Mouse (Mus musculus) erythroid progenitor cell, adult 5-6 weeks (primary cell): ENCODE results near the gene Klhl25. TPM values are rescaled to one million over a fixed set of nuclear protein-coding genes. Genes with fewer than 3 reads are reported as not detected.
"Not testable (repeated sequence)": the region's sequence is repeated elsewhere in the genome, so short reads cannot be mapped to it uniquely, and the experiment has no call there.

Source experiments
- ATAC-seq: replicated peaks from 2 replicates; pipeline ENCODE4 v1.8.0; 2016; ENCODE audit warnings: moderate number of reproducible peaks, mild to moderate bottlenecking, moderate TSS enrichment, inconsistent platforms; ENCODE audit not compliant: poor library complexity, low FRiP score, severe bottlenecking
- total RNA-seq, 2 experiments: library from RNA; stranded (forward) in 1 of 2; stranded (reverse) in 1 of 2; fragments of 150-400 nt in 1 of 2; fragments of 186-747, 209-891 nt in 1 of 2; gene quantifications; 2 replicates each; pipeline versions ENCODE4 v1.2.3 to v1.2.4; 2015 to 2017; ENCODE audit warnings: low replicate concordance in 2 of 2

The Klhl25 gene
- total RNA-seq (2015; ENCODE audit: low replicate concordance) (8.6 and 28.1 TPM in 2 replicates), total RNA-seq (2017; ENCODE audit: low replicate concordance) (25.9 and 41.9 TPM in 2 replicates)

DNA sequence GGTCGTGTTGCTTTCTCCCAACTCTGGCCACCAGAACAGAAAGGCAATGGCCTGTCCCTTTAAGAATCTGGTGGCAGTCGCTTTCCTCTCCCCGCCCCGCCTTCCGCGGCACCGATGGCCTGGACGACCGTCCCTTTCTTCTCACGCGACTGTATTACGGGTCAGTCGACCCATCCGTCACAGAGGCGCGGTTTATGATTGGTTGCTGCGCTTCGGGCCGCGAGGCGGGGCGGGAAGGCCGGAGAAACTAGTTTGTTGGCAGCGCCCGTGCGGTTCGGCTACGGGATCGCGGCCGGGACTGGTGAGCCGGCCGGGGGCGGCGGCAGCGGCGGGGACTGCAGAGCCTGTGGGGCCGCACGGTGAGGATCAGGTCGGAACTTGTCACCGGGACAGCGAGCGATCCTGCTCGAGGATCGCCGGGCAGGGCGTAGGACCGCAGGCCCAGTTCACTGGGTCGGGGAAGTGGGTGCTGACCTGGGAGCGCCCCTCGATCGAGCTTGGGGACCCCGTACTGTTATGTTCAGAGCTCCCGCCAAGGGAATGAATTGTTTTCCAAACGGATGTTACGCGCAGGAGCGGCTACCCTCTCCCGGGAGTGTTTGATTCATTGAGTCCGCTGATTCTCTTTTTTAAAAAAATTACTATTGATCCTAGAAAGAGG lies at the start of gene Klhl25:
Gene Klhl25 (plus strand): TSS at position 196 of the 661 bp plus-strand sequence.
- ATAC-seq = peak; percentile 99

DNA sequence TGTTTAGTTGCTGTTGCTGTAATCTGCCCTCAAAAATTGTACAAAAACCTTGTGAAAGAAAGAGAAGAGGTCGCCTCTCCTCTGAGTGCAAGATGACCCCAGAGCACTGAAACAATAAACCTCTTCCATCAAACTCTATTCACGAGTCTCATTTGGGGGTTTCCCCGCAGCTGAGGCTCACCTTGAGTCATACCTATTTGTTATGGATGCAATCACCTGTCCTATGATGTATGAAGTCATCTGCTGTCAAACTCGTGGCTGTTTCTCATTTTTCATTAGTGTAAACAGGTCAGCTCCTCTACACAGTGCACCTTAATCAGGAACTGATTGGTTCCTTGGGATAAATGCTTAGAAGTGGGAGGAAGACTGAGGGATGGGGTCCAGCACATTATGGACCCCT lies 47.6 kb upstream of the Klhl25 start:
- no peak for ATAC-seq

DNA sequence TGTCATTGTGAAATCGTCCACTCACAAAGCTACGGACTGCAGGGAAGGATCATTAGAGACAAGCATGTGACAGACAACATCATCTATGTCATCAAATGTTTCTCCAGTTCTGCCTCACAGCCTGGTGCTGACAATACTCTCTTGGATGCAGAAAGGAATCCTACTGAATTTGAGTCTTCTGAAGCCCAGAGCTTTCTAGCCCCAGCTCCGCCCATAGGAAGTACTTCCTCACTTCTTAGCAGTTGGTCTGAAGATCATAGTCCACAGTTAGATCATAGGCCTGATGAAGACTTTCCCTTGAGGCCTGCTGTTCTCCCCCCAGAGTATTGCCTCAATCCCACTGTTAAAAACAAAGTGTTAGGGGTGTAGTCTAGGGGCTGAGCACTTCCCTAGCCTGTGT lies 47.1 kb upstream of the Klhl25 start:
- no peak for ATAC-seq

DNA sequence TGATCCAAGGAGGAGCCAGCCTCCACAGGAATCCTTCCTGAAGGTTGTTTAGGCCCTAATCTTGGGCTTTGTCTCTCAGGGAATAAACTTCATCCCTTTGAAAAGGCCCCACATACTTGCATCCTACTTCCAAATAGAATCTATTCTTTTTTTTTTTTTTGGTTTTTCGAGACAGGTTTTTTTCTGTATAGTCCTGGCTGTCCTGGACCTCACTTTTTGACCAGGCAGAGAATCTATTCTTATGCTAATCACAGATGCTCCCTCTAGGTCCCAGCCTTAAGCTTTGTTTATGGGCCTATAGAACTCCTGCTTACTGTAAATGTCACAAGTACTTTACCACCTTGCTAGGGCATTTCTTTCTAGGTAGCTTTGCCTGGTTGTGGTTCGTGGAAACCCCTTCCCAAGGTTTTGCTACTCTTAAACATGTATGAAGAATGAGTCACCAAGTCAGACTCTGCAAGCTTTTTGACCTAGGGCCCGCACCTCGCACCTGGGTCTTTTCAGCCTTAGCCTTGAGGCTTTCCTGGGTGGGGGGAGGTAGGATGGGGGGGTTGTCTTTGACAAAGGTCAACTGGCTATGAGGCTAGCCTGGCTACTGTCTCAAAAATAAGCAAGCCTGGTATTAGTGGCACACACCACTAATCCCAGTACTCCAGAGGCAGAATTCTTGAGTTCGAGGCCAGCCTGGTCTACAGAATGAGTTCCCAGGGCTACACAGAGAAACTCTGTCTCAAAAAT lies 46.3 kb upstream of the Klhl25 start:
- no peak for ATAC-seq

DNA sequence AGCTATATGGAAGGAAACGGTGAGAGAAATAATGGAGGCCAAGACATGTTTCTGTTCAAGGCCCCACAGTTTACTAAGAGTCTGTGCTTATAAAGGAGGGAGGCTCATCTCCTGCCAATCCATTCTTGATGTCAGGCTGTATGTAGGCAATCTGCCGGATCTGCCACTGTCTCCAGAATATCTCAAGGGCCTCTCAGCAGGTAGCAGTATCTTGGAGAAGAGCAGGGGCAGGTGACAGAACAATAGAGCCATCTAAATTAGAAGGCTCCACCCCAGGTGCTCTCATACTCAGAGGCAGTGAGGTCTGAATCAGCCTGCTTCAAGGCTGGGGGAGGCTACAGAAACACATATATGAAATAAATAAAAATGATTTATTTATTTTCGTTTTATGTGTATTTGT lies 45.2 kb upstream of the Klhl25 start:
- no peak for ATAC-seq

DNA sequence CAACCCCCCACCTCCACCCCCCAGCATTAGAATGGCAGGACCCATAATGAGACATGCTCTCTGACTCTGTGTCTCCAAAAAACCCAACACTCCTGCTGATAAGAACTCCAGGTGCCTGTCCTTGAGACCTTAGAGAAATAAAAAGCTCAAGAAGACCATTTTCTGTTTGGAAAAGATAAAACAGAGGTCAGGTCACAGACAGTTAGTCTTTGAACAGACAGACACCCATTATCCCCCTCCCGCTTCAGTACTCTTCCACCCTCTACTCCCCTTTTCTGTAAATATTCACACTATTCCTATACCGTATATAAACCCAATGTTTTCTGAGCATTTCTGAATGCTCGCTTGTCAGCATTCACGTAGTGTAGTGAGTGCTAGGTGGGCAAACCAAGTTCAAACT lies 41.9 kb upstream of the Klhl25 start:
- no peak for ATAC-seq

DNA sequence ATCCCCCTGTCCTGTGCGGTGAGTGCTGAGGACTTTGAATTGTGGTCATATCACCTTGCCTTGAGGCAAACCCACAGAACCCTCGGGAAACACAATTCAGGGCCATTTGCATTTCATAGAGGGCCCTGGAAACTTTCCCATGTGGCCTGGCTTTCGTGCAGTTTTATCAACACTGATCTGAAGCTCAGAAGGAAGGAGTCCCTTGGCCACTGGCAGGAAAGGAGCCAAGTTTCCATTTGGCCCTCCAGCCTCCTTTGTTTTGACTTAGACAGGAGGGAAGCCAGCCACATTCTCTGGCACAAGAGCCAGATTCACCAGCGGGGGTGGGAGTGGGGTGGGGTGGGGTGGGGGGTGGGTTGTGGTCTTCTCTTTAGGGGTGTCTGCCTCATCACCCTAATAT lies 41.4 kb upstream of the Klhl25 start:
- no peak for ATAC-seq

DNA sequence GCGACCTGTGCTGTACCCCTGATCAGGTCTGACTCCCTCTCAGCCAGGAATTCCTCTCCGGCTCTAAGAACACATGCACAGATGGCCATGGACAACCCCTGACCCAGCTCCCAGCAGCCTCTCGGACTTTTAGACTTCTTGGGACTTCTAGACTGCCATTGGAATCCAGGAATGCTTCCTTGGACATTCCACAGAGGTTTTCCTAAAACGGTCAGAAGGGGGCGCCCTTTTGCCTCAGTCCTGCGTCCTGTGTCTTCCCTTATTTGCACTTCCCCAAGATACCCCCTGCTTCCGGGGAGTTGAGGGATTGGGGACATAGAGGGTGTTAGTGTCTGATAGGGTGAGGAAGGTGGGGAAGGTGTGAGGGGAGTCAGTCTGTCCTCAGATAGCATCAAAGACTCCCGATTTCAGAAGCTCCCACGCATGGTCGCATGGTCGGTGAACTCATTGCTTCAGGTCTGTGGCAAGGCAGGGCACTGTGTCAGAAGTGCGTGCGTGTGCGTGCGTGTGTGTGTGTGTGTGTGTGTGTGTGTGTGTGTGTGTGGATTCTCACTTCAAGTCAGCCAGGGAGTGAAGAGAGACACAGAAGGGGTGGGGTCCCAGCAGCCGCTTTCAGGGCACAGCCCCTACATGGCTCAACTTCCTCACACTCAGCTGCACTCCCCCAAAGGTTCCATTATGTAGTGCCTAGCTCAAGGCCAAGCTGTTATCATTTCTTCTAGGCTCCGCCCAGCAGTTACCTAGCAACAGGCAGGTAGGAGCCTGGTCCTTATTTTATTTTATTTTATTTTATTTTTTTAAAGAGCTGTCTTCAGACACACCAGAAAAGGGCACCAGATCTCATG lies 40.4 kb upstream of the Klhl25 start:
- ATAC-seq = 0 out of 2 replicates have a peak, but pooled peaks have one; percentile 25

DNA sequence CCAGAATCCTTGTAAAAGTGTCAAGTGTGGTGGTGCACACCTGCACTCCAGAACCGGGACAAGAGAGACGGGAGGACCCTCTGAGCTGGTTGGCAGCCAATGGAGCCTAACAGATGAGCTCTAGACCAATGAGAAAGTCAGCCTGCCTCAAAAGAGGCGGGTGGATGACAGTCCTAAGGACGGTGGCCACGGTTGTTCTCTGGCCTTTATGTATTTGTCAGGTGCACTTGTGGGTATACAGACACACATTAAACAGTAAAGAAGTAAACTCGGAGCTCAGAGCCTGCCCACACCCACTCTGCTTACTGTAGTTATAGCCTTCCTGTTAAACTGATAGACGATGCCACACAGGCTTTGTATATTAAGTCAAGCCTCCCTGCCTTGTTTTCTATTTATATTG lies 27.4 kb upstream of the Klhl25 start:
- no peak for ATAC-seq

DNA sequence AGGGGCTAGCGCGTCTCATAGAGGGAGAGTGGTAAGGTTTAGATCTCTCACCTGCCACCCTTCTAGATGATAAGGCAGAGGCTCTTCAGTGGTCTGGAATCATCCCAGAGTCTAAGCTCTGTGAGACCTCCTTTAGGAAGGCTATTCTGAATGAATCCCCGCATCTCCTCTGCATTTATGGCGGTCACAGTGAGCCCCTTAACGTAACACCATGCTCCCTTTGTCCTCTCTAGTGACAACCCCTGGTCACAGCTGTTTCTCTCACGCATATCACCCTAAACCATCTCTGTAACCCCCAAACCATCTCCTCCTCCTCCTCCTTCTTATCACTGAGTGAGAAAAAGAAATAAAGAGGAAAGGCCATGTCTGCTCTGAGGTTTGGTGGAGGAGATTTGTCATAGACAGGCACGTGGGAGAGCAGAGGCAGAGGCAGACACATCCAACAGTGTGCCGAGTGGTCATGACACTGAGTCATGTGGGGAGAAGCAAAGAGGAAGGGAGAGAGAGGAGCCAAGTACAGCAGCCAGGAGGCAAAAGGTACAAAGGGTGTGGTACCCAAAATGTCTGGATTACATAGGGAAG lies 25.9 kb upstream of the Klhl25 start:
- no peak for ATAC-seq

DNA sequence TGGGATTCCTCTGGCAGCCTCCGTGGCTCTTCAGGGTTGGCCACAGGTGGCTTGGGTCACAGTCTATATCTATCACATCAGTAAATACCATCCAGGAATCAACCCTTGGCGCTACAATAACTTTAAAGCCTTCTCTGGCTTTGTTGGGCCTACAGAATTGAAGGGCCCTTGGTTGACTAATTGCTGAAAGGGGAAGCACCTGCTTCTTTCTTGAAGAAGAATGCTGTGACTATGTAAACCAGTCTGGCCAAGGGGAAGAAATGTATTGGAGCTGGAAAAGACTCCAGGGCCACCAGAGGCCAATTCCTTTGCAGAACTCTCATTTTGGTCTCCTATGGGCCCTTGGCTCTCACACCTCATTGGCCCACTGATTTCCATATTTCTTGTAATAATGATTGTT lies 25.0 kb upstream of the Klhl25 start:
- ATAC-seq = no peak

DNA sequence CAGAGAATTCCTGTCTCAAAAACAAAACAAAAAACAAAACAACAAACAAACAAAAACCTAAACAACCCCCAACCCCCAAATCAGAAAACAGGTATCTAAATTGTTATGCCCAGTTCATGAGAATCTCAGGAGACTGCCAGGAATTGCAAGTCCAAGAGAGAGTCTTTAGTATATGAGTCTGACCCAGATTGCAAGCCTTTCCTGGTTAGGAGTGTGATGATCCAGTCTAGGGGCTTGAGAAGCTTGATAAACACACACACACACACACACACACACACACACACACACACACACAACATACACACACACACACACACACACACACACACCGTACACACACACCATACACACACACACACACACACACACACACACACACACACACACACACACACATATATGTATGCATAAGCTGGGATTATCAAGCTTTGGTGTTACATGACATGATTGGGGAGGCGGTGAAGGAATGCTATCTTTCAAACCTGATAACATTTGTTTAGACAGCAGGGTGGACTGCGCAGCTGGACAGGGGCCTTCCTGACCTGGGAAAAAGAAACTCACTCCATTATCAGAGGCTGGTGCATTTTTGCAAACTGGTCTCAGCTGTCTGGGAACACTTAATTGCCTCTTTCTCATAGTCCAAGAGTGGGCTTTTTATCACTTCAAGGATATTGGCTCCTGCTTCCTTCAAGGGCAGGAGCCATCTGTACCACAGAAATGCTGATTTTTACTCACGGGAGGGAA lies 21.6 kb upstream of the Klhl25 start:
- no peak for ATAC-seq

DNA sequence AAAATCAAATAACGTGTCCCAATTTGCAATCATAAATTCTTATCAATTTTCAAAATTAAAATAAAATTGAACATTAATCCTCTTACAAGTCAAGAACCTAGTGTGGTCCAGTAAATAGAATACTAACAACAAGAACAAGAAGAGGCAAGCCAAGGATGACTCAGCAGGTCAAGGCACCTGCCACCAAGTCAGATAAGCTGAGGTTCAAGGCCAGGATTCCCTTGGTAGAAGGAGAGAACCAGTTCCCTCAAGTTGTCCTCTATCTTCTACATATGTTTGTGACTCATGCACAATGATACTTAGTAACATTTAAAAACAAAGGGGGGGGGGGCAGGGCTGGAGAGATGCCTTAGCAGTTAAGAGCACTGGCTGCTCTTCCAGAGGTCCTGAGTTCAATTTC lies 20.8 kb upstream of the Klhl25 start:
- ATAC-seq = peak; percentile 58

DNA sequence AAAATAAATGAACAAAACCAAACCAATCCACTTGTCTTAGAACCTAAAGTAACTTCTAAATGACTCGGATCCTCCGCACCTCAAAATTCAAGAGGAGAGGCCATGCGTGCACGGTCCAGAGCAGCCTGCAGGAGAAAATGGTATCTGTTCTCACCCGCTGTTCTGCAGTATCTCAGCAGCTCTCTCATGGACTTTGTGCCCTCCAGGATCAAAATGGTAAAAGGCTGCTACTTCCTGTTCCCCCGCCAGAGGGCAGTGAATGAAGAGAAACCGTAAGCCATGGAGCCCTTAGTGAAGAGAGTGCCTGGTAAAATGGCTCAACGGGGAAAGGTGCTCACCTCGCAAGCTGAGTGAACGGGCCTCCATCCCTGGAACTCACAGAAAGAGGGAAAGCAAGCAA lies 20.3 kb upstream of the Klhl25 start:
- peak; percentile 71 for ATAC-seq

DNA sequence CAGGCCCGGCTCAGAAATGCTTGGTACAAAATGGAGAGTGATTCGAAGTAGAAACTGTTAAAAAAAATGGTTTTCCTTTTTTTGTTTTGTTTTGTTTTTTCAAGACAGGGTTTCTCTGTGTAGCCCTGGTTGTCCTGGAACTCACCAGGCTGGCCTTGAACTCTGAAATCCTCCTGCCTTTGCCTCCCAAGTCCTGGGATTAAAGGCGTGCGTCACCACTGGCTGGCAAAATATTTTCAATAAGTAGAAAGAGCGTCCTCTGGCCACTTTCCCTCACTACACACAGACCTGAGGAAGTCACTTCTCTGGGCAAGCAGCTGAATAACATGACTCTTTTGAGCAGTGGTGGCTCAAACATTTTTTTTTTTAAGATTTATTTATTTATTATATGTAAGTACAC lies 19.6 kb upstream of the Klhl25 start:
- no peak for ATAC-seq

DNA sequence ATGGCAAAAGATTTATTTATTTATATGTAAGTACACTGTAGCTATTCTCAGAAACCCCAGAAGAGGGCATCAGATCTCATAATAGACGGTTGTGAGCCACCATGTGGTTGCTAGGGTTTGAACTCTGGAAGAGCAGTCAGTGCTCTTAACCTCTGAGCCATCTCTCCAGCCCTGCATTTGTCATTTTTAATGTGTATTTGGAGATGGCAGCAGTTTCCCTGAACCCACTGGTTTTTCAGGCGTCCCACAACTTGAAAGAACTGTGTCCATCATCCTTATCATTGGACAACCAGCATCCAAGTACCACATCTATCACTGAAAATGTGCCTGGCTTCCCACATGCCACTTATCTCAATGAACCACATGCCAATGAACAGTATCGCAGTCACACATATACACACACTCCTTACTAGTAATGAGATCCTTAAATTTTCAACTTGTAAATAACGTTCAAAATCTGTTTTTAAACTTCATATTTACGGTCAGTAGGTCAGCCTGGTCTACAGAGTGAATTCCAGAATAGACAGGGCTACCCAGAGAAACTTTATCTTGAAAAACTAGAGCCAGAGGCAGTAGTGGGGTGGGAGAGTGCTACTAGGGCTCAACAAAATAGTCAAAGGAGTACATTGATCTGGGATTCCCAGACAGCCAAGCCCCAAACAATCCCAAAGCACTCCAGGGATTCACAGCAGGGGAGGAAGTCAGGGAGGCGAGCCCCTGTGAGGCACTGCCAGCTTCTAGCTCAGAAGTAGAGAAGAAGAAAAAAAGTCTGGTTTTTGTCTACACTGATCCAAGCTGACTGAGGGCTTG lies 17.7 kb upstream of the Klhl25 start:
- peak; percentile 91 for ATAC-seq

DNA sequence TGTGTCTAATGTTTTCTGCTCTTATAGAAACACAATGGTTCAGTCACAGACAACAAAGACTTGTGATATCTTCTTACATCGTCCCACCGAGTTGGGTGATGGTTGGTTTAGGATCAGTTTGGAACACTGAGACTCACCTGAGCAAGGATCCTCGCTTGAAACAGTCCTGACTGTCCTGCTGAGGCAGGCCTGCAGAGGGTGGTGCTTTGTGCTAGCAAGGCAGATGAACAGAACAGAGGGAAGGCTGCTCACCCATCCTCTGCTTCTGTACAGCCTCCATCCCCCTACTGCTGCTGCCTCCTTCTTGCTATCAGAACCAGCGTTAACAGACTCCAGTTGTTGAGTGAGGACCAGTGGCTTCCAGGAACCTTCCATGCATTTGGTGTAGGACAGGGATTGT lies 14.2 kb upstream of the Klhl25 start:
- ATAC-seq = not testable (repeated sequence)

DNA sequence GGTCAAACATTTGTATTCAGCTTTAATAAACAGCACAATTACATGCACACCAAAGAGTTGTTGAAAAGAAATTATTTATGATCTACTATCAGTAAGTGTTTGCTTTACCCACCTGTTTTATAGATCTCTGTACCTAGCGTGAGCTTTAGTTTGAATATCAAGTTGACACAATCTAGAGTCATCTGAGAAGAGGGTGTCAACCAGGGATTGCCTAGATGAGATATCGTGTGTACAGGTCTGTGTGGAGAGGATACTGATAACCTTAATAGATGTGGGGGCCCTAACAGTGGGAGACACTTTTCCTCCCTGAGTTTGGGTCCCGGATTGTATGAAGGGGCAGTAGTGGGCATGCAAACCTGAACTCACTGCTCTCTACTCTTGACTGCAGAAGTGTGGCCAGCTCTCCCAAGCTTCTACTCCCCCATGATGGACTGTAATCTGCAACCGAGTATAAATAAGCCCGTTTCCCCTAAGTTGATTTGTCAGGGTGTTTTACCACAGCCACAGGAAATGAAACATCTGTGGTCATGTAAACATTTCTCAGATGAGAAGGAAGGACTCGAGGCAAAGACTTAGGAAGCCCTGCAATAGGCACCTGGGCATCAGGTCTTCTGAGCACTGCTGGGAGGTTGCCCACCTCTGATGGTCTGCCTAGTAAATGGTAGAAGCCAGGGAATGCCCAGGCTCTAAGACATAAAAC lies 13.0 kb upstream of the Klhl25 start:
- ATAC-seq = not testable (repeated sequence)
